Mouse (Mus musculus): ENCODE results near the gene Mtrf1.

DNA sequence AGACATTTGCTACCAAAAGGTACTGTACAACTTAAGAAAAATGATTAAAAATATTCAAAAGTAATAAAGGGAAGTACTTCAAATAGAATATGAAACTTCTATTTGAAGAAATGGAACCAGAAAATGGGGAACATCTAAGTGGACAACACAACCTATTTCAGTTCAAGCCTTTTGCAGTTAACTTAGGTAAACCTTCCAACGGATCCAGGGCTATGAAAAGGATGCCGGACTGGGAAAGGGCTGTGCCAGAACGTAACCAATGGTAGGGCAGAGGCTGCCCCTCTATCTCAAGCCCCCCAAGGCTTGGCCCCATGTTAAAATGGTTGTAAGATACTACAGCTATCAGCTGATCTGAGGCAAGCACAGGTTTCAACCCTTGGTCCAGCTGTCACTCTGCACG, 63.4 kb downstream of the Mtrf1 start:
- TF ChIP-seq EP300 (IDR thresholded peaks at IDR 0.05; ENCODE audit: low read depth), result no peak
- TF ChIP-seq CTCF (IDR thresholded peaks at IDR 0.05; ENCODE audit: low read depth), result no peak
